Mouse (Mus musculus): ENCODE results near the gene Klhl10. TPM values are rescaled to one million over a fixed set of nuclear protein-coding genes. Genes with fewer than 3 reads are reported as not detected.
A peak's percentile ranks its signal among the peaks of the same experiment; 100 is the strongest.

The Klhl10 gene
- polyA plus RNA-seq, 1 experiment from 2014 or later: 0.84 TPM

- ATAC-seq (ENCODE audit: low read depth): peak; percentile 96
- H3K4me2 ChIP-seq (ENCODE audit: low read depth, low read length): peak within 1 kb of the TSS; percentile 64
- H3K27ac ChIP-seq (replicated peaks; ENCODE audit: low read depth, low read length): peak within 1 kb of the TSS; percentile 93
- H3K27me3 ChIP-seq (replicated peaks; ENCODE audit: control insufficient read depth, insufficient read depth, low read length): no peaks in the 10 kb centered on the region
- peak; percentile 97 for DNase-seq (ENCODE audit: low spot score)
- H3K9ac ChIP-seq (ENCODE audit: low read depth, low read length): peak within 1 kb of the TSS; percentile 89
- under 1% methylated on average over 31 of the region's 93 CpGs for WGBS
- H3K9me3 ChIP-seq (ENCODE audit: control insufficient read depth, low read length): no peaks in the 10 kb centered on the region
- peaks cover 29% of the 10 kb centered on the region for H3K36me3 ChIP-seq (ENCODE audit: control insufficient read depth, insufficient read depth, low read length)
- H3K4me1 ChIP-seq (ENCODE audit: control insufficient read depth, insufficient read depth, low read length): peaks cover 32% of the 10 kb centered on the region
- peak within 1 kb of the TSS; percentile 76 for H3K4me3 ChIP-seq (ENCODE audit: low read depth, low read length)
Measured at GRCm38 (mm10) chr11:100414021-100414913, 27.4 kb upstream of the Klhl10 start, which contains the start of gene P3h4. Gene P3h4 (minus strand): TSS chr11:100414836.

GRCm38 (mm10) chr11:100414914-100415822 lies 26.5 kb upstream of the Klhl10 start, which contains the start of gene Fkbp10:
Gene Fkbp10 (plus strand): TSS chr11:100415697.
- peaks cover 32% of the 10 kb centered on the region for H3K4me1 ChIP-seq (ENCODE audit: control insufficient read depth, insufficient read depth, low read length)
- peak; percentile 91 for DNase-seq (ENCODE audit: low spot score)
- WGBS: 0% methylated on average over 24 of the region's 31 CpGs
- H3K27ac ChIP-seq (replicated peaks; ENCODE audit: low read depth, low read length): peak within 1 kb of the TSS; percentile 93
- peaks cover 28% of the 10 kb centered on the region; the same call in 1 of the 2 replicates for H3K36me3 ChIP-seq (ENCODE audit: control insufficient read depth, insufficient read depth, low read length)
- no peaks in the 10 kb centered on the region for H3K27me3 ChIP-seq (replicated peaks; ENCODE audit: control insufficient read depth, insufficient read depth, low read length)
- H3K4me3 ChIP-seq (ENCODE audit: low read depth, low read length): peak within 1 kb of the TSS; percentile 76
- H3K4me2 ChIP-seq (ENCODE audit: low read depth, low read length): peak within 1 kb of the TSS; percentile 64
- peak; percentile 49 for ATAC-seq (ENCODE audit: low read depth)
- peak within 1 kb of the TSS; percentile 89 for H3K9ac ChIP-seq (ENCODE audit: low read depth, low read length)
- no peaks in the 10 kb centered on the region for H3K9me3 ChIP-seq (ENCODE audit: control insufficient read depth, low read length)

- Histone ChIP-seq H3K4me2 (ENCODE audit: low read depth, low read length) (no peak overlapping the region), H3K4me3 (ENCODE audit: low read depth, low read length) (no peak overlapping the region), H3K27ac (replicated peaks; ENCODE audit: low read depth, low read length) (no peak overlapping the region), H3K9me3 (ENCODE audit: control insufficient read depth, low read length) (no peaks in the 10 kb centered on the region), H3K27me3 (replicated peaks; ENCODE audit: control insufficient read depth, insufficient read depth, low read length) (no peaks in the 10 kb centered on the region), H3K9ac (ENCODE audit: low read depth, low read length) (no peak overlapping the region), H3K4me1 (ENCODE audit: control insufficient read depth, insufficient read depth, low read length) (peaks cover 9% of the 10 kb centered on the region; the same call in 1 of the 2 replicates), H3K36me3 (ENCODE audit: control insufficient read depth, insufficient read depth, low read length) (peaks cover 64% of the 10 kb centered on the region)
- ATAC-seq (ENCODE audit: low read depth) (no peak), DNase-seq (ENCODE audit: low spot score) (no peak)
- whole genome bisulfite sequencing: 60% methylated on average over 6 of the region's 8 CpGs
Measured at GRCm38 (mm10) chr11:100421537-100421936, 20.2 kb upstream of the Klhl10 start.

- Histone ChIP-seq H3K27me3 (replicated peaks; ENCODE audit: control insufficient read depth, insufficient read depth, low read length) (no peaks in the 10 kb centered on the region), H3K9me3 (ENCODE audit: control insufficient read depth, low read length) (no peaks in the 10 kb centered on the region), H3K27ac (replicated peaks; ENCODE audit: low read depth, low read length) (no peak overlapping the region), H3K4me1 (ENCODE audit: control insufficient read depth, insufficient read depth, low read length) (no peaks in the 10 kb centered on the region), H3K4me3 (ENCODE audit: low read depth, low read length) (no peak overlapping the region), H3K36me3 (ENCODE audit: control insufficient read depth, insufficient read depth, low read length) (peaks cover 62% of the 10 kb centered on the region), H3K4me2 (ENCODE audit: low read depth, low read length) (no peak overlapping the region), H3K9ac (ENCODE audit: low read depth, low read length) (no peak overlapping the region)
- DNase-seq (ENCODE audit: low spot score) (no peak), ATAC-seq (ENCODE audit: low read depth) (no peak)
- WGBS: 91% methylated on average over 7 of the region's 7 CpGs
Measured at GRCm38 (mm10) chr11:100423836-100424235, 17.9 kb upstream of the Klhl10 start.

GRCm38 (mm10) chr11:100425851-100426250 lies 15.9 kb upstream of the Klhl10 start:
- H3K27ac ChIP-seq (replicated peaks; ENCODE audit: low read depth, low read length): no peak overlapping the region
- 42% methylated on average over 7 of the region's 7 CpGs for WGBS
- peaks cover 63% of the 10 kb centered on the region for H3K36me3 ChIP-seq (ENCODE audit: control insufficient read depth, insufficient read depth, low read length)
- DNase-seq (ENCODE audit: low spot score) (peak; percentile 59), ATAC-seq (ENCODE audit: low read depth) (no peak)
- no peak overlapping the region for H3K9ac ChIP-seq (ENCODE audit: low read depth, low read length)
- H3K4me3 ChIP-seq (ENCODE audit: low read depth, low read length): no peak overlapping the region
- no peaks in the 10 kb centered on the region for H3K9me3 ChIP-seq (ENCODE audit: control insufficient read depth, low read length)
- H3K27me3 ChIP-seq (replicated peaks; ENCODE audit: control insufficient read depth, insufficient read depth, low read length): no peaks in the 10 kb centered on the region
- no peaks in the 10 kb centered on the region for H3K4me1 ChIP-seq (ENCODE audit: control insufficient read depth, insufficient read depth, low read length)
- no peak overlapping the region for H3K4me2 ChIP-seq (ENCODE audit: low read depth, low read length)

GRCm38 (mm10) chr11:100426820-100427219 lies 14.9 kb upstream of the Klhl10 start:
- no peak overlapping the region for H3K9ac ChIP-seq (ENCODE audit: low read depth, low read length)
- H3K27ac ChIP-seq (replicated peaks; ENCODE audit: low read depth, low read length): no peak overlapping the region
- no peaks in the 10 kb centered on the region for H3K9me3 ChIP-seq (ENCODE audit: control insufficient read depth, low read length)
- H3K27me3 ChIP-seq (replicated peaks; ENCODE audit: control insufficient read depth, insufficient read depth, low read length): no peaks in the 10 kb centered on the region
- 87% methylated on average over 3 of the region's 3 CpGs for WGBS
- no peak overlapping the region for H3K4me2 ChIP-seq (ENCODE audit: low read depth, low read length)
- peaks cover 57% of the 10 kb centered on the region for H3K36me3 ChIP-seq (ENCODE audit: control insufficient read depth, insufficient read depth, low read length)
- ATAC-seq (ENCODE audit: low read depth) (no peak), DNase-seq (ENCODE audit: low spot score) (no peak)
- no peaks in the 10 kb centered on the region for H3K4me1 ChIP-seq (ENCODE audit: control insufficient read depth, insufficient read depth, low read length)
- H3K4me3 ChIP-seq (ENCODE audit: low read depth, low read length): no peak overlapping the region

- Histone ChIP-seq H3K4me1 (ENCODE audit: control insufficient read depth, insufficient read depth, low read length) (no peaks in the 10 kb centered on the region), H3K9me3 (ENCODE audit: control insufficient read depth, low read length) (no peaks in the 10 kb centered on the region), H3K36me3 (ENCODE audit: control insufficient read depth, insufficient read depth, low read length) (peaks cover 51% of the 10 kb centered on the region), H3K4me3 (ENCODE audit: low read depth, low read length) (no peak overlapping the region), H3K27me3 (replicated peaks; ENCODE audit: control insufficient read depth, insufficient read depth, low read length) (no peaks in the 10 kb centered on the region), H3K4me2 (ENCODE audit: low read depth, low read length) (no peak overlapping the region), H3K27ac (replicated peaks; ENCODE audit: low read depth, low read length) (no peak overlapping the region), H3K9ac (ENCODE audit: low read depth, low read length) (no peak overlapping the region)
- no peak for DNase-seq (ENCODE audit: low spot score)
- WGBS: 65% methylated on average over 9 of the region's 9 CpGs
- ATAC-seq (ENCODE audit: low read depth): no peak
Measured at GRCm38 (mm10) chr11:100428612-100429199, 13.0 kb upstream of the Klhl10 start.

- no peak overlapping the region for H3K9ac ChIP-seq (ENCODE audit: low read depth, low read length)
- WGBS: 93% methylated on average over 7 of the region's 7 CpGs
- ATAC-seq (ENCODE audit: low read depth): no peak
- no peaks in the 10 kb centered on the region for H3K4me1 ChIP-seq (ENCODE audit: control insufficient read depth, insufficient read depth, low read length)
- no peak for DNase-seq (ENCODE audit: low spot score)
- H3K4me3 ChIP-seq (ENCODE audit: low read depth, low read length): no peak overlapping the region
- no peak overlapping the region for H3K27ac ChIP-seq (replicated peaks; ENCODE audit: low read depth, low read length)
- no peaks in the 10 kb centered on the region for H3K9me3 ChIP-seq (ENCODE audit: control insufficient read depth, low read length)
- H3K27me3 ChIP-seq (replicated peaks; ENCODE audit: control insufficient read depth, insufficient read depth, low read length): no peaks in the 10 kb centered on the region
- H3K36me3 ChIP-seq (ENCODE audit: control insufficient read depth, insufficient read depth, low read length): peaks cover 51% of the 10 kb centered on the region
- no peak overlapping the region for H3K4me2 ChIP-seq (ENCODE audit: low read depth, low read length)
Measured at GRCm38 (mm10) chr11:100430052-100430451, 11.7 kb upstream of the Klhl10 start.
